Mouse (Mus musculus) bone marrow macrophage, adult 2 months (primary cell): ENCODE results near the gene Atf6b.

ENCODE experiments used
- CTCF ChIP-seq: IDR thresholded peaks from 2 replicates; pipeline ENCODE4 v1.5.1; 2012; ENCODE audit warnings: low read depth, mild to moderate bottlenecking, low read length, moderate library complexity
- POLR2A ChIP-seq: IDR thresholded peaks from 2 replicates; pipeline ENCODE4 v1.6.1; 2012; ENCODE audit warnings: mild to moderate bottlenecking, low read depth, low read length, borderline replicate concordance

DNA sequence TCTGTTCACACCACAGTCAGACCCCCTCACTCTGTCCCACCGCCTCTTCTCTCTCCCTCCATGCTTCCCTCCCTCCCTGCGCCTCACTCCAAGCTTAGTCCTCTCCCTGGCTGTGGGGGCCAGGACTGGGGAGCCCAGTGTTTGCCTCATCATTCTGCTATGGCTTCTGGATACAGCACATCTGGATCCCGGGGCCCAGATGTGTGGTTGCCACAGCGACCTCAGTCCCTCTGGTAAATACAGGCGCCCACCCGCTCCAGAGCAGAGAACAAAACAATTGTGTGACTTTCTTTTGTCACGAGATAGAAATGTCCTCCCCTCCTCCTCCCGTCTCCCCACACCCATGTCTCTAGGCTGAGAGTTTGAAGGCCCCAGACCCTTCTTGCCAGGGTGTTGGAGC lies 9.7 kb downstream of the Atf6b start:
- no peak for TF ChIP-seq POLR2A
- no peak for TF ChIP-seq CTCF
